Mouse (Mus musculus) hindbrain, postnatal 0 days (tissue): ENCODE data around the gene Stk26. TPM values are rescaled to one million over a fixed set of nuclear protein-coding genes. Genes with fewer than 3 reads are reported as not detected.

Experiments
- ATAC-seq: fragments of 200-750 bp; cut with Nextera tagmentation; 2 replicates; pipeline ENCODE4 v1.8.0; 2017; ENCODE audit warnings: mild to moderate bottlenecking, moderate TSS enrichment, moderate library complexity
- DNase-seq: peaks from one replicate; pipeline ENCODE4 v3.0.0-alpha.2; 2015; ENCODE audit warnings: low spot score
- H3K27ac ChIP-seq: fragments of 300-500 bp; sonication (generic); 2 replicates; pipeline ENCODE4 v1.5.1; 2014; ENCODE audit warnings: mild to moderate bottlenecking
- H3K27me3 ChIP-seq: fragments of 300-500 bp; sonication (generic); 2 replicates; pipeline ENCODE4 v1.6.1; 2014; ENCODE audit warnings: low read length, mixed read lengths; ENCODE audit not compliant: insufficient read depth
- H3K36me3 ChIP-seq: fragments of 300-500 bp; sonication (generic); 2 replicates; pipeline ENCODE4 v1.6.1; 2014; ENCODE audit warnings: low read length, mixed read lengths; ENCODE audit not compliant: insufficient read depth
- H3K4me1 ChIP-seq: fragments of 300-500 bp; sonication (generic); 2 replicates; pipeline ENCODE4 v1.6.1; 2014; ENCODE audit warnings: antibody characterized with exemption, low read length, mixed read lengths; ENCODE audit not compliant: insufficient read depth
- H3K4me2 ChIP-seq: fragments of 300-500 bp; sonication (generic); 2 replicates; pipeline ENCODE4 v1.6.1; 2014; ENCODE audit warnings: low read depth, mild to moderate bottlenecking, low read length, moderate library complexity, mixed read lengths
- H3K4me3 ChIP-seq: fragments of 300-500 bp; sonication (generic); 2 replicates; pipeline ENCODE4 v1.5.1; 2014; ENCODE audit warnings: low read length
- H3K9ac ChIP-seq: fragments of 300-500 bp; sonication (generic); replicated peaks from 2 replicates; pipeline ENCODE4 v1.6.1; 2014; ENCODE audit warnings: mild to moderate bottlenecking, low read length, moderate library complexity, mixed read lengths
- H3K9me3 ChIP-seq: fragments of 300-500 bp; sonication (generic); 2 replicates; pipeline ENCODE4 v1.6.1; 2016; ENCODE audit warnings: low read length, mixed read lengths
- CTCF ChIP-seq: IDR thresholded peaks from 2 replicates; pipeline ENCODE4 v1.5.1; 2016; ENCODE audit warnings: antibody characterized with exemption, control low read depth, low read depth
- WGBS: fragments of 180-500 bp; shearing (Covaris S2); extraction: QIAGEN DNeasy Blood & Tissue Kit; methylation state at CpG from one replicate; pipeline ENCODE4 v1.1.7; 2014; 5-methylcytosine and 5-hydroxymethylcytosine counted together
- polyA plus RNA-seq: library from polyadenylated mRNA; unstranded; fragments of >200 nt; fragmentation: Nextera tagmentation; extraction: Ambion mirVana; gene quantifications from 2 replicates; pipeline ENCODE4 v1.2.1, GENCODE M21; 2015
- total RNA-seq: library from RNA; depleted of rRNA; stranded (reverse); fragments of >200 nt; gene quantifications from 2 replicates; pipeline ENCODE4 v1.2.3, GENCODE M21; 2014; rRNA removed

Gene Stk26
- total RNA-seq (0.50 and 1.3 TPM in 2 replicates), polyA plus RNA-seq (0.48 and 0.99 TPM in 2 replicates)

DNA sequence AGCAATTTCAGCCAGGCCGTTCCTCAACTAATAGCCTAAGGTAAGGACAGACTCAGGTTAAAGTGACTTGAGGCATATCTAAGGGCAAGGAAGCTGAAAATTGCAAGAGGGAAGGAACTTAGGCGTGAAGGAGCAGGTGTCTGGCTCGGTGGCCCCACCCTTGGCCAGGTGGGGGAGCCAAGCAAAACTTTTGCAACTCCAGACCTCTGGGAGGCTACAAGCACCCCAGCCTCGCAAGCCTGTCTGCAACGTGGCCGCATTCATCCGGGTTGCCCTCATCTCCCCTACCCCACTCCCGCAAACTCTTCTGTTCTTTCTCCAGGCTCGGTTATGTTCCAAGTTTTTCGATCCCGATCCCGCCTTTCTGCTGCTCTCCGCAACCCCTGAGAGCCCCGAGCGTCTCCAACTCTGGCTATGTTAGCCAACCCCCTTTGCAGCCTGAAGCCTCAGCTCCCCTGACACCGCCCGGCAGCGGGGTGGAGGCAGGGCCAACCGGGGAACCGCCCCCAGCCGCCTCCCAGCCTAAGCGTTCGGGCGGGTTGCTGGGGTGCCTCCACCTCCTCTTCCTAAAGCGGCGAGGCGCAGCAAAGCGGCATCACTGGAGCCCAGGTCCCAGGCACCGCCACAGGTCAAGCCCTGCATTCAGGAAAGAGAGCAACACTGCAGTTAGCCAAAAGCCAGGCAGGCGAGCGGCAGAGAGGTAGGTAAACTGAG lies at the start of gene Stk26:
Gene Stk26 (plus strand): TSS at position 201 of the 714 bp plus-strand sequence.
- no peaks in the 10 kb centered on the region for H3K9me3 ChIP-seq
- H3K4me1 ChIP-seq, result no peaks in the 10 kb centered on the region
- H3K36me3 ChIP-seq, result no peaks in the 10 kb centered on the region
- peak within 1 kb of the TSS; percentile 41 for H3K4me3 ChIP-seq
- H3K4me2 ChIP-seq, result peak within 1 kb of the TSS; percentile 70
- peak within 1 kb of the TSS; percentile 28; the same call in 1 of the 2 replicates for H3K9ac ChIP-seq
- peak; percentile 70 for ATAC-seq
- no peak for TF ChIP-seq CTCF
- no peaks in the 10 kb centered on the region; the same call in 1 of the 2 replicates for H3K27me3 ChIP-seq
- H3K27ac ChIP-seq, result no peak within 1 kb of the TSS
- WGBS, result 28% methylated on average over 31 of the region's 31 CpGs
- peak; percentile 3 for DNase-seq

DNA sequence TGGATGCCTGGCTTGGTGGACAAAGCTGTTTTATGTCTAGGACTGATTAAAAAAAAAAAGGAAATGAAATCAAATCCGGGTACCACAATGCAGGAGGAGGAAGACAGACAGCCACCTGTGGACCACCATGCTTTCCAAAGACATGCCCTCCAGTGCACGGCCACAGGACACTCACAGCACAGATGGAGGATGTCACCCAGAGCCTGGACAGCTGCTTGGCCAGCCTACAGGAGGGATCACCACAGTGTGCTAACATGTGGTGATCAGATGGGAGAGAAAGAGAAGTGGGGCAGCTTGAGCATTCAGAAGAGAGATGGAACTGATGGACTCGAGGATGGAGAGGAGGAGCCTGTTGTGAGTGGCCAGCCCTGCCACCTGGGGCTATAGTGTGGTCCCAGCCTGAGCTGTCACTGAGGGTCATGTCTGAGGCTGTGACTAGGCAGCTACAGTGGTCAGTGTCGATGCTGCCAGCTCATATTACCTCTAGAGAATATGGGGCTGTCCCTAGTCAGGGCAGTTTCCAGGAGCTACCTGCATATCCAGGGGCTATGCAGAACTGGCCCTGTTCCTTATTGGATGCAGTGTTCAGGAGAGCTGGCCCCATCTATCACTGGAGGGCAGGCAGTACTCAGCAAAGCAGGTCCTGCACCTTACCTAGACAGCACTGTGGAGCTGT lies 47.7 kb upstream of the Stk26 start:
- Histone ChIP-seq H3K4me2 (no peak overlapping the region), H3K9ac (no peak overlapping the region), H3K4me1 (no peaks in the 10 kb centered on the region), H3K4me3 (no peak overlapping the region), H3K27ac (no peak overlapping the region), H3K36me3 (no peaks in the 10 kb centered on the region), H3K27me3 (no peaks in the 10 kb centered on the region), H3K9me3 (no peaks in the 10 kb centered on the region)
- WGBS, result 42% methylated on average over 4 of the region's 4 CpGs
- ATAC-seq (0 out of 2 replicates have a peak, but pooled peaks have one; percentile 24), DNase-seq (no peak)
- TF ChIP-seq CTCF, result no peak

DNA sequence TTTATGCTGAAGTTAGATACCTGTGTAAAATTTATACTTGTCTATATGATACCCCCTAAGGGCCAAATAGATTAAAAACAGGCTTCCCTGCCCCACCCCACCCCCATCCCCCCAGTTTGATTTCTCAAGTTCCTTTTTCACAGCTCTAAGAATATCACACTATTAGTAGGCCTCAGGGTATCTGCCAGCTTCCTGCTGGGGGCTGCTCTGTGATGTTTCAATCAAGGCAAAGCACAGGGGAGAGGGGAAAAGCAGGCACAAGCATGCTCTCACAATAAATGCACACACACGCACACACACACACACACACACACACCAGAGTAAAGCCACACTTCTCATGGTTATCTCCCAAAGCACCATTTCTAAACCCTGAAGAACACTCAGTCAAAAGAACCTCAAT lies 43.0 kb upstream of the Stk26 start:
- WGBS, result 58% methylated on average over 1 of the region's 1 CpGs
- H3K9me3 ChIP-seq, result no peaks in the 10 kb centered on the region
- no peaks in the 10 kb centered on the region for H3K27me3 ChIP-seq
- no peak overlapping the region for H3K4me2 ChIP-seq
- H3K36me3 ChIP-seq, result no peaks in the 10 kb centered on the region
- H3K9ac ChIP-seq, result no peak overlapping the region
- no peak overlapping the region for H3K4me3 ChIP-seq
- DNase-seq, result peak; percentile 13
- no peak for ATAC-seq
- no peak overlapping the region for H3K27ac ChIP-seq
- no peaks in the 10 kb centered on the region for H3K4me1 ChIP-seq
- no peak for TF ChIP-seq CTCF

DNA sequence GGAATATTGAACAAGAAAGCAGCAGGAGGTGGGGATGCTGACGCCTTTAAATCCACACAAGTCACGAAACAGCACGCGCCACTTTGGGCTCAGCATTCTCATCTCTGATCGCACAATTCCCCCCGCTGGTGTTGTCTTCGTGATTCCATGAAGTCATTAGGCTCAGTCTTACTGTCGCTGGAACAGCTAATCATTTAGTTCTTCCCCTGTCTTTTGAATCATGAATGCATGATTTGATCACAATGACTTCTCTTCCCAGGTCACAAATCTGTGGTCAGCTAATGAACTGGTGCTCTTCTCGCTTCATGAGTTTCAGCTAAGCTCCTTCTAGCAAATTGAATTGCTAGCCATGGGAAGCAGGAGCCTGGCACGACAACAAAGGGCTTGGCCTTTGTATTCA lies 42.3 kb upstream of the Stk26 start:
- ATAC-seq (no peak), DNase-seq (peak; percentile 35)
- H3K9ac ChIP-seq, result no peak overlapping the region
- H3K4me1 ChIP-seq, result no peaks in the 10 kb centered on the region
- no peaks in the 10 kb centered on the region for H3K27me3 ChIP-seq
- no peak overlapping the region for H3K4me3 ChIP-seq
- H3K9me3 ChIP-seq, result no peaks in the 10 kb centered on the region
- H3K27ac ChIP-seq, result no peak overlapping the region
- H3K36me3 ChIP-seq, result no peaks in the 10 kb centered on the region
- 43% methylated on average over 10 of the region's 10 CpGs for WGBS
- no peak for TF ChIP-seq CTCF
- H3K4me2 ChIP-seq, result no peak overlapping the region

DNA sequence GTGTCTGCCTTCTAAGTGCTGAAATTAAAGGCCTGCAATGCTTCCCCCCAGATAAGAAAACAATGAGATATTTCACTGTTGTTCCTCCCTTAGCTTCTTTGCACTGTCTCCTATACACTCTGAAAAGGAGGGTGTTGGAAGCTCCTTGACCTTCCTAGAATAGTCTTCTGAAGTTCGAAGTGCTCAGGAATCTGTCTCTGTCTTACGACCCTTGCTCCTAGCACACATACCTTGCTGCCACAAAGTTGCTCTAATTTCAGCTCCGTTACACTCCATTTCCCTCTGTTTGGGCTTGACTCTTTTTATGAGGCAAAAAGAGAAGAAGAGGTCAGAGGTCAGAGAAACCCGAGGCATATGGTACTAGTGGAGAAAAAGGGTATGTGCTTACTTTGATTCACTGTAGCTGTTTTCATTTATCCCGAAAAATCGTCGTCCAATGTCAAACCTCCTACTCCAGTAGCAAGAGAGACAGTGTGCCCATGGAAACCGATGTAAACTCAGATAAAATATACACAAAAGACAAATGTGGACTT lies 41.1 kb upstream of the Stk26 start:
- Histone ChIP-seq H3K9ac (no peak overlapping the region), H3K4me2 (no peak overlapping the region), H3K9me3 (no peaks in the 10 kb centered on the region), H3K27me3 (no peaks in the 10 kb centered on the region), H3K27ac (no peak overlapping the region), H3K4me3 (no peak overlapping the region), H3K4me1 (no peaks in the 10 kb centered on the region), H3K36me3 (no peaks in the 10 kb centered on the region)
- ATAC-seq (no peak), DNase-seq (no peak)
- 64% methylated on average over 8 of the region's 8 CpGs for WGBS
- no peak for TF ChIP-seq CTCF

DNA sequence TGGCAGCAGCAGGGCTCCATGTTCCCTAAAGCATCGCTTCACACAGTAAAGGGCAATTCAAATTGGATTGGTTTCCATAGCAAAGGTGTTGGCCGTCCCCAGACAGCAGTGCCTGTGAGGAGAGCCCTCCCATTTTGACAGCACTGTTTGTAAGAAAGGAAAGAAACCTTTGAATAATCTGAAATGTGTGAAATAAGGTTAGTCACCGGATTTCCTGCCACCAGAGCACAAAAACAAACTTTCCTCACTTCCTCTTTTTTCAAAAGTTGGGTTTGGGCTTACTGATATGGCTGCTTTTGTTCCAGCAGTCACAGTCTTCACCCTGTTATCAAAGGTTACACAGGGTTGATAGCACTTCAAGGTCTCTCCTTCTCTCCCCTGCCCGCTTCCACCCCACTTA lies 35.2 kb upstream of the Stk26 start:
- Histone ChIP-seq H3K4me1 (no peaks in the 10 kb centered on the region), H3K9me3 (no peaks in the 10 kb centered on the region), H3K27me3 (no peaks in the 10 kb centered on the region), H3K9ac (no peak overlapping the region), H3K4me2 (no peak overlapping the region), H3K4me3 (no peak overlapping the region), H3K36me3 (no peaks in the 10 kb centered on the region), H3K27ac (no peak overlapping the region)
- TF ChIP-seq CTCF, result no peak
- no peak for DNase-seq
- no peak for ATAC-seq
- 49% methylated on average over 4 of the region's 4 CpGs for WGBS

DNA sequence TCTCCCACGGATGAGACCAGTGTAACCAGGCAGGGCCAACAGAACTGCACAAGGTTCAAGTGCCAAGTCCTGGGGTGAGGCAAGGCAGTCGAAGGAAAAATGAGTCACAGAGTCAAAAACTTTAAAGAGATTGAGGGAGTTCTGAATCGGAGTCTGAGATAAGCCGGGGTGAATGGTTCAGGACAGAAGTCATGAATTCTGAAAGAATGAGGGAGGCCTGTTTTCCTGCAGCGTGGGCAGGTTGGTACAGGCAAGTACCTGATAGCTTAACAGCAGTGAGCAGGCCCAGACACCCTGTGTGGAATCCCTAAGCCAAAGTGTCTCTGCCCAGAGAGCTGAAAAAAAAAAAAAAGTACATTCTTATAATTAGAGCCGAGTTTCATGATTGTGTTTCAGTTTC lies 17.0 kb upstream of the Stk26 start:
- Histone ChIP-seq H3K4me1 (no peaks in the 10 kb centered on the region), H3K36me3 (no peaks in the 10 kb centered on the region), H3K4me3 (no peak overlapping the region), H3K27me3 (no peaks in the 10 kb centered on the region), H3K9ac (no peak overlapping the region), H3K4me2 (no peak overlapping the region), H3K27ac (no peak overlapping the region), H3K9me3 (no peaks in the 10 kb centered on the region)
- 81% methylated on average over 6 of the region's 6 CpGs for WGBS
- no peak for DNase-seq
- no peak for TF ChIP-seq CTCF
- no peak for ATAC-seq
